Mouse (Mus musculus) embryonic facial prominence, embryonic 10.5 days (tissue): Measurements from ENCODE around the gene Ttc28. TPM values are rescaled to one million over a fixed set of nuclear protein-coding genes. Genes with fewer than 3 reads are reported as not detected.

ENCODE experiments used
- DNase-seq: peaks from one replicate; pipeline ENCODE4 v3.0.0-alpha.2; 2017; ENCODE audit warnings: low spot score
- H3K27ac ChIP-seq: fragments of 300-500 bp; sonication (generic); replicated peaks from 2 replicates; pipeline ENCODE4 v1.5.1; 2016; ENCODE audit warnings: mild to moderate bottlenecking
- H3K27me3 ChIP-seq: fragments of 300-500 bp; sonication (generic); replicated peaks from 2 replicates; pipeline ENCODE4 v1.6.1; 2016; ENCODE audit warnings: low read depth, mild to moderate bottlenecking; ENCODE audit not compliant: poor library complexity, severe bottlenecking
- H3K36me3 ChIP-seq: fragments of 300-500 bp; sonication (generic); replicated peaks from 2 replicates; pipeline ENCODE4 v1.6.1; 2016; ENCODE audit warnings: mild to moderate bottlenecking, moderate library complexity
- H3K4me1 ChIP-seq: fragments of 300-500 bp; sonication (generic); 2 replicates; pipeline ENCODE4 v1.6.1; 2016
- H3K4me3 ChIP-seq: fragments of 300-500 bp; sonication (generic); 2 replicates; pipeline ENCODE4 v1.5.1; 2016; ENCODE audit warnings: mild to moderate bottlenecking, moderate library complexity
- H3K9me3 ChIP-seq: fragments of 300-500 bp; sonication (generic); 2 replicates; pipeline ENCODE4 v1.6.1; 2016; ENCODE audit warnings: mild to moderate bottlenecking
- WGBS: fragments of 180-500 bp; shearing (Covaris S2); methylation state at CpG from one replicate; pipeline ENCODE4 v1.1.7; 2016; 5-methylcytosine and 5-hydroxymethylcytosine counted together
- polyA plus RNA-seq: library from polyadenylated mRNA; unstranded; fragments of >200 nt; fragmentation: Nextera tagmentation; extraction: Ambion mirVana; gene quantifications from 2 replicates; pipeline ENCODE4 v1.2.1, GENCODE M21; 2016

Gene Ttc28
- polyA plus RNA-seq, 1 experiment from 2014 or later, result 12.8 TPM

- H3K36me3 ChIP-seq, result no peaks in the 10 kb centered on the region
- no peak for DNase-seq
- 0 out of 2 replicates have a peak, but pooled peaks cover 4% of the 10 kb centered on the region for H3K9me3 ChIP-seq
- 91% methylated on average over 5 of the region's 5 CpGs for WGBS
- H3K4me1 ChIP-seq, result peaks cover 38% of the 10 kb centered on the region
- no peak overlapping the region for H3K27ac ChIP-seq
- no peak overlapping the region for H3K4me3 ChIP-seq
- H3K27me3 ChIP-seq, result no peaks in the 10 kb centered on the region
Observed at GRCm38 (mm10) chr5:111069503-111069902, 189.9 kb downstream of the Ttc28 start.

- no peak overlapping the region for H3K27ac ChIP-seq
- H3K4me3 ChIP-seq, result no peak overlapping the region
- H3K4me1 ChIP-seq, result peaks cover 35% of the 10 kb centered on the region
- H3K36me3 ChIP-seq, result no peaks in the 10 kb centered on the region
- H3K9me3 ChIP-seq, result 0 out of 2 replicates have a peak, but pooled peaks cover 4% of the 10 kb centered on the region
- 92% methylated on average over 5 of the region's 5 CpGs for WGBS
- H3K27me3 ChIP-seq, result no peaks in the 10 kb centered on the region
- no peak for DNase-seq
Observed at GRCm38 (mm10) chr5:111069931-111070330, 190.3 kb downstream of the Ttc28 start.

- Histone ChIP-seq H3K27ac (no peak overlapping the region), H3K36me3 (no peaks in the 10 kb centered on the region), H3K9me3 (0 out of 2 replicates have a peak, but pooled peaks cover 4% of the 10 kb centered on the region), H3K4me3 (no peak overlapping the region), H3K4me1 (peaks cover 38% of the 10 kb centered on the region), H3K27me3 (no peaks in the 10 kb centered on the region)
- WGBS, result 64% methylated on average over 6 of the region's 6 CpGs
- DNase-seq, result no peak
Observed at GRCm38 (mm10) chr5:111070361-111070760, 190.8 kb downstream of the Ttc28 start.

GRCm38 (mm10) chr5:111073316-111073736 is 193.7 kb downstream of the Ttc28 start:
- peaks cover 27% of the 10 kb centered on the region for H3K4me1 ChIP-seq
- 68% methylated on average over 6 of the region's 6 CpGs for WGBS
- peak overlapping the region; percentile 30; the same call in 1 of the 2 replicates for H3K27ac ChIP-seq
- no peaks in the 10 kb centered on the region for H3K27me3 ChIP-seq
- peak; percentile 41 for DNase-seq
- 0 out of 2 replicates have a peak overlapping the region, but pooled peaks have one; percentile 6 for H3K4me3 ChIP-seq
- no peaks in the 10 kb centered on the region for H3K36me3 ChIP-seq
- 0 out of 2 replicates have a peak, but pooled peaks cover 4% of the 10 kb centered on the region for H3K9me3 ChIP-seq

- no peak overlapping the region for H3K27ac ChIP-seq
- H3K4me1 ChIP-seq, result peaks cover 27% of the 10 kb centered on the region
- H3K9me3 ChIP-seq, result 0 out of 2 replicates have a peak, but pooled peaks cover 4% of the 10 kb centered on the region
- no peak for DNase-seq
- no peak overlapping the region for H3K4me3 ChIP-seq
- no peaks in the 10 kb centered on the region for H3K36me3 ChIP-seq
- H3K27me3 ChIP-seq, result no peaks in the 10 kb centered on the region
- 48% methylated on average over 7 of the region's 7 CpGs for WGBS
Observed at GRCm38 (mm10) chr5:111074050-111074449, 194.4 kb downstream of the Ttc28 start.

GRCm38 (mm10) chr5:111075841-111076240 is 196.2 kb downstream of the Ttc28 start:
- H3K36me3 ChIP-seq, result no peaks in the 10 kb centered on the region
- no peak overlapping the region for H3K4me3 ChIP-seq
- no peaks in the 10 kb centered on the region for H3K27me3 ChIP-seq
- H3K27ac ChIP-seq, result no peak overlapping the region
- WGBS, result 79% methylated on average over 5 of the region's 5 CpGs
- no peak for DNase-seq
- 0 out of 2 replicates have a peak, but pooled peaks cover 4% of the 10 kb centered on the region for H3K9me3 ChIP-seq
- H3K4me1 ChIP-seq, result peaks cover 27% of the 10 kb centered on the region

GRCm38 (mm10) chr5:111077261-111077660 is 197.7 kb downstream of the Ttc28 start:
- no peak overlapping the region for H3K4me3 ChIP-seq
- WGBS, result 88% methylated on average over 9 of the region's 9 CpGs
- no peak overlapping the region for H3K27ac ChIP-seq
- H3K4me1 ChIP-seq, result peaks cover 27% of the 10 kb centered on the region
- H3K27me3 ChIP-seq, result no peaks in the 10 kb centered on the region
- no peak for DNase-seq
- no peaks in the 10 kb centered on the region for H3K9me3 ChIP-seq
- no peaks in the 10 kb centered on the region for H3K36me3 ChIP-seq

GRCm38 (mm10) chr5:111080601-111081000 is 201.0 kb downstream of the Ttc28 start:
- WGBS, result 91% methylated on average over 5 of the region's 5 CpGs
- DNase-seq, result no peak
- no peak overlapping the region for H3K27ac ChIP-seq
- no peaks in the 10 kb centered on the region for H3K9me3 ChIP-seq
- no peaks in the 10 kb centered on the region; the same call in 1 of the 2 replicates for H3K36me3 ChIP-seq
- H3K4me1 ChIP-seq, result peaks cover 6% of the 10 kb centered on the region
- H3K4me3 ChIP-seq, result no peak overlapping the region
- H3K27me3 ChIP-seq, result no peaks in the 10 kb centered on the region

GRCm38 (mm10) chr5:111085849-111086248 is 206.2 kb downstream of the Ttc28 start:
- Histone ChIP-seq H3K27me3 (no peaks in the 10 kb centered on the region), H3K4me1 (no peaks in the 10 kb centered on the region), H3K36me3 (peaks cover 17% of the 10 kb centered on the region; the same call in 1 of the 2 replicates), H3K27ac (no peak overlapping the region), H3K9me3 (no peaks in the 10 kb centered on the region), H3K4me3 (no peak overlapping the region)
- no peak for DNase-seq
- 91% methylated on average over 4 of the region's 4 CpGs for WGBS

GRCm38 (mm10) chr5:111096750-111097149 is 217.1 kb downstream of the Ttc28 start:
- H3K27ac ChIP-seq, result no peak overlapping the region
- no peak overlapping the region for H3K4me3 ChIP-seq
- H3K9me3 ChIP-seq, result no peaks in the 10 kb centered on the region
- no peaks in the 10 kb centered on the region for H3K27me3 ChIP-seq
- 51% methylated on average over 5 of the region's 5 CpGs for WGBS
- peaks cover 44% of the 10 kb centered on the region for H3K4me1 ChIP-seq
- DNase-seq, result no peak
- peaks cover 28% of the 10 kb centered on the region for H3K36me3 ChIP-seq

GRCm38 (mm10) chr5:111097233-111098160 is 217.9 kb downstream of the Ttc28 start:
- DNase-seq, result no peak
- 70% methylated on average over 11 of the region's 11 CpGs for WGBS

GRCm38 (mm10) chr5:111098516-111099274 is 219.1 kb downstream of the Ttc28 start:
- no peaks in the 10 kb centered on the region for H3K27me3 ChIP-seq
- no peaks in the 10 kb centered on the region for H3K9me3 ChIP-seq
- peaks cover 46% of the 10 kb centered on the region for H3K36me3 ChIP-seq
- WGBS, result 28% methylated on average over 7 of the region's 7 CpGs
- no peak for DNase-seq
- peaks cover 51% of the 10 kb centered on the region for H3K4me1 ChIP-seq
- no peak overlapping the region for H3K4me3 ChIP-seq
- H3K27ac ChIP-seq, result peak overlapping the region; percentile 73

More at GRCm38 (mm10) chr5:111097233-111098160, 217.9 kb downstream of the Ttc28 start:
- Histone ChIP-seq H3K9me3 (no peaks in the 10 kb centered on the region), H3K4me1 (peaks cover 51% of the 10 kb centered on the region), H3K27ac (no peak overlapping the region; the same call in 1 of the 2 replicates), H3K27me3 (no peaks in the 10 kb centered on the region), H3K36me3 (peaks cover 36% of the 10 kb centered on the region), H3K4me3 (no peak overlapping the region)
